In the genomic region with DNA sequence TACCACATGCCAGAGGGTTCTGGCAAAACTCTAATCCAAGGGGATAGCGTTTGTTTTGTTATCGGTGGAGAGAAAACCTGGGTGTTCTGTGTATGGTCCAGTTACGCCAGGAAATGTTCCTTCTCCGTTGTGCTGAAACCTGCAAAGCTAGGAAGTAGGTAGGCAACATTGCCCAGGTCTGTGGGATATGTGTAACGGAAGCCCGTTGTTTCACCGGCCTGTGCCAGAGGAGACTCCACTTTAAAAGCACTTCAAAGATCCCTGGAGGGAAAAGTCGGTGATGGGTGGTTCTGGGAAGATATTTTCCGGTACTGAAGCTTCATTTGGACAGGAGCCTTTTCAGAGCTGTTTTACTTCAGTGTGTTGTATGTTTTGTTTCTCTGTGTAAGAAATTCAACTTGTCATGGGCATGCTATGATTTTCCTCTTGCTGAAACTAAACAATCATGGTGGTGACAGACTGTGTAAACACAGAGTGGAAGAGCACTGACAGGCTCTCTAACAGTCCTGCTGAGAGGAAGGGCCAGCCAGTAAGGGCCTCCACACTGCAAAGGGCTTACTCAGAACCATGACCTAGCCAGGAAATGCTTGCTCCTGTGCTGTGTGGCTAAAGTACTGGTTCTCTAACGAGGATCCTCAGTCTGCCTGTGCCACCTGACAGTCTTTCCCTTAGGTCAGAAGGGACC, we compare ENCODE assay signal across 13 mouse cellular contexts.
DNase-seq lines count a peak whose midpoint lies in the region; ATAC-seq and TF ChIP-seq lines count a peak whose summit lies in the region.
"Had no signal": no experiment of that assay in that cellular context is flagged by ENCODE, and none has a peak within 500 bp of the region (broad histone marks: within the 10 kb centered on the region; RNA-seq: fewer than 3 reads in every experiment).

No protein-coding gene starts in this region.

- DNase-seq in hindbrain, embryonic 10.5 days (ENCODE audit: low spot score): peak; percentile 1
- DNase-seq in midbrain, embryonic 11.5 days (ENCODE audit: low spot score, missing footprints): peak; percentile 41
- DNase-seq in midbrain, postnatal 0 days (ENCODE audit: low spot score): no peak
- no peak for DNase-seq in right cerebral cortex, postnatal 4 days
- DNase-seq: cerebellum, adult 9-11 months; gastrocnemius, postnatal 25 days; thymus, postnatal 14 days had no signal

- no peaks in the 10 kb centered on the region for H3K36me3 ChIP-seq in hindbrain, embryonic 10.5 days
- H3K36me3 ChIP-seq in hindbrain, embryonic 13.5 days: peaks cover 6% of the 10 kb centered on the region
- no peaks in the 10 kb centered on the region for H3K36me3 ChIP-seq in midbrain, embryonic 11.5 days (ENCODE audit: control insufficient read depth, insufficient read depth, low read length)
- H3K36me3 ChIP-seq in midbrain, postnatal 0 days (ENCODE audit: insufficient read depth, low read length): 0 out of 2 replicates have a peak, but pooled peaks cover 2% of the 10 kb centered on the region
- H3K36me3 ChIP-seq in lung, embryonic 16.5 days (ENCODE audit: control insufficient read depth, insufficient read depth, low read length): no peaks in the 10 kb centered on the region; the same call in 1 of the 2 replicates
- H3K36me3 ChIP-seq in stomach, embryonic 15.5 days: no peaks in the 10 kb centered on the region; the same call in 1 of the 2 replicates

- no peaks in the 10 kb centered on the region for H3K9me3 ChIP-seq in hindbrain, embryonic 10.5 days
- no peaks in the 10 kb centered on the region for H3K9me3 ChIP-seq in hindbrain, embryonic 13.5 days
- H3K9me3 ChIP-seq in midbrain, embryonic 11.5 days (ENCODE audit: control insufficient read depth, low read length): no peaks in the 10 kb centered on the region
- no peaks in the 10 kb centered on the region for H3K9me3 ChIP-seq in midbrain, postnatal 0 days (ENCODE audit: low read length)
- no peaks in the 10 kb centered on the region for H3K9me3 ChIP-seq in lung, embryonic 16.5 days (ENCODE audit: control insufficient read depth, low read length)
- H3K9me3 ChIP-seq in stomach, embryonic 15.5 days: no peaks in the 10 kb centered on the region
- H3K9me3 ChIP-seq: forebrain, embryonic 13.5 days had no signal

- no peak overlapping the region for H3K9ac ChIP-seq in hindbrain, embryonic 13.5 days
- H3K9ac ChIP-seq in midbrain, embryonic 11.5 days (ENCODE audit: low read length): no peak overlapping the region
- H3K9ac ChIP-seq in midbrain, postnatal 0 days (replicated peaks; ENCODE audit: low read length, poor library complexity, severe bottlenecking): no peak overlapping the region
- no peak overlapping the region for H3K9ac ChIP-seq in lung, embryonic 16.5 days (ENCODE audit: low read length)
- H3K9ac ChIP-seq in stomach, embryonic 15.5 days: no peak overlapping the region
- H3K9ac ChIP-seq: forebrain, embryonic 13.5 days had no signal

- TF ChIP-seq CTCF in midbrain, postnatal 0 days (IDR thresholded peaks at IDR 0.05): no peak

- no peak overlapping the region for H3K27ac ChIP-seq in hindbrain, embryonic 10.5 days
- H3K27ac ChIP-seq in hindbrain, embryonic 13.5 days: no peak overlapping the region
- no peak overlapping the region for H3K27ac ChIP-seq in midbrain, embryonic 11.5 days (ENCODE audit: low read depth, low read length)
- H3K27ac ChIP-seq in midbrain, postnatal 0 days (ENCODE audit: low read depth, low read length): no peak overlapping the region
- H3K27ac ChIP-seq in lung, embryonic 16.5 days (ENCODE audit: low read length): peak overlapping the region; percentile 4
- peak overlapping the region; percentile 60; the same call in 1 of the 2 replicates for H3K27ac ChIP-seq in stomach, embryonic 15.5 days
- H3K27ac ChIP-seq: forebrain, embryonic 13.5 days had no signal

- H3K4me3 ChIP-seq in hindbrain, embryonic 10.5 days: no peak overlapping the region
- no peak overlapping the region for H3K4me3 ChIP-seq in hindbrain, embryonic 13.5 days
- no peak overlapping the region for H3K4me3 ChIP-seq in midbrain, embryonic 11.5 days (ENCODE audit: low read depth, low read length)
- no peak overlapping the region for H3K4me3 ChIP-seq in midbrain, postnatal 0 days (ENCODE audit: low read depth, low read length)
- no peak overlapping the region for H3K4me3 ChIP-seq in lung, embryonic 16.5 days (ENCODE audit: low read length)
- H3K4me3 ChIP-seq in stomach, embryonic 15.5 days (replicated peaks): no peak overlapping the region
- H3K4me3 ChIP-seq: forebrain, embryonic 13.5 days had no signal

- H3K27me3 ChIP-seq in hindbrain, embryonic 10.5 days (ENCODE audit: insufficient read depth, poor library complexity, severe bottlenecking): peaks cover 54% of the 10 kb centered on the region
- peaks cover 3% of the 10 kb centered on the region; the same call in 1 of the 2 replicates for H3K27me3 ChIP-seq in hindbrain, embryonic 13.5 days
- H3K27me3 ChIP-seq in midbrain, embryonic 11.5 days (ENCODE audit: control insufficient read depth, insufficient read depth, low read length): no peaks in the 10 kb centered on the region
- no peaks in the 10 kb centered on the region for H3K27me3 ChIP-seq in midbrain, postnatal 0 days (ENCODE audit: insufficient read depth, low read length)
- H3K27me3 ChIP-seq in lung, embryonic 16.5 days (ENCODE audit: control insufficient read depth, insufficient read depth, low read depth, low read length): no peaks in the 10 kb centered on the region
- H3K27me3 ChIP-seq in stomach, embryonic 15.5 days (replicated peaks): no peaks in the 10 kb centered on the region
- H3K27me3 ChIP-seq: forebrain, embryonic 13.5 days had no signal

- H3K4me2 ChIP-seq in hindbrain, embryonic 13.5 days: no peak overlapping the region
- no peak overlapping the region for H3K4me2 ChIP-seq in midbrain, embryonic 11.5 days
- no peak overlapping the region for H3K4me2 ChIP-seq in midbrain, postnatal 0 days (ENCODE audit: low read depth, low read length, poor library complexity, severe bottlenecking)
- H3K4me2 ChIP-seq in lung, embryonic 16.5 days (ENCODE audit: low read depth, low read length): no peak overlapping the region
- no peak overlapping the region for H3K4me2 ChIP-seq in stomach, embryonic 15.5 days
- H3K4me2 ChIP-seq: forebrain, embryonic 13.5 days had no signal

- ATAC-seq in hindbrain, embryonic 13.5 days (ENCODE audit: low FRiP score): no peak
- ATAC-seq in midbrain, embryonic 11.5 days (ENCODE audit: low FRiP score): no peak
- ATAC-seq in midbrain, postnatal 0 days (ENCODE audit: low FRiP score): no peak
- peak; percentile 85 for ATAC-seq in lung, embryonic 16.5 days (ENCODE audit: low read depth)
- ATAC-seq in stomach, embryonic 15.5 days (ENCODE audit: insufficient read depth, low FRiP score, low read depth): 0 out of 2 replicates have a peak, but pooled peaks have one; percentile 24
- ATAC-seq in megakaryocyte progenitor cell, adult 5-6 weeks (replicated peaks; ENCODE audit: poor library complexity): no peak
- ATAC-seq: forebrain, embryonic 13.5 days; inflammation-experienced regulatory T-cells, adult 6 months had no signal

- peaks cover 9% of the 10 kb centered on the region for H3K4me1 ChIP-seq in hindbrain, embryonic 10.5 days (replicated peaks)
- H3K4me1 ChIP-seq in hindbrain, embryonic 13.5 days (replicated peaks): peaks cover 17% of the 10 kb centered on the region
- H3K4me1 ChIP-seq in midbrain, embryonic 11.5 days (ENCODE audit: control insufficient read depth, insufficient read depth, low read length): 0 out of 2 replicates have a peak, but pooled peaks cover 5% of the 10 kb centered on the region
- H3K4me1 ChIP-seq in midbrain, postnatal 0 days (ENCODE audit: insufficient read depth, low read length): no peaks in the 10 kb centered on the region
- H3K4me1 ChIP-seq in lung, embryonic 16.5 days (replicated peaks; ENCODE audit: control insufficient read depth, insufficient read depth, low read length): peaks cover 32% of the 10 kb centered on the region
- H3K4me1 ChIP-seq in stomach, embryonic 15.5 days: no peaks in the 10 kb centered on the region

- WGBS in hindbrain, embryonic 10.5 days: 74% methylated on average over 10 of the region's 10 CpGs
- 82% methylated on average over 10 of the region's 10 CpGs for WGBS in hindbrain, embryonic 13.5 days
- WGBS in midbrain, embryonic 11.5 days: 83% methylated on average over 10 of the region's 10 CpGs
- 84% methylated on average over 10 of the region's 10 CpGs for WGBS in midbrain, postnatal 0 days
- 21% methylated on average over 10 of the region's 10 CpGs for WGBS in lung, embryonic 16.5 days
- WGBS in stomach, embryonic 15.5 days: 43% methylated on average over 10 of the region's 10 CpGs

Comparison
In these comparisons a context has a peak if more than half of its experiments do, and no peak if none do; other contexts are left out.
1. DNase-seq: peak in hindbrain, embryonic 10.5 days (single experiment) and midbrain, embryonic 11.5 days (single experiment); none in midbrain, postnatal 0 days (single experiment) and right cerebral cortex, postnatal 4 days (single experiment).
2. H3K27ac ChIP-seq: peak in lung, embryonic 16.5 days (single experiment) and stomach, embryonic 15.5 days (single experiment); none in hindbrain, embryonic 10.5 days (single experiment), hindbrain, embryonic 13.5 days (single experiment), midbrain, embryonic 11.5 days (single experiment) and midbrain, postnatal 0 days (single experiment).
3. ATAC-seq: peak in lung, embryonic 16.5 days (single experiment) and stomach, embryonic 15.5 days (single experiment); none in hindbrain, embryonic 13.5 days (single experiment), midbrain, embryonic 11.5 days (single experiment), midbrain, postnatal 0 days (single experiment) and megakaryocyte progenitor cell, adult 5-6 weeks (single experiment).